Mouse (Mus musculus) intestine, embryonic 15.5 days (tissue): ENCODE results near the gene Cog8. TPM values are rescaled to one million over a fixed set of nuclear protein-coding genes. Genes with fewer than 3 reads are reported as not detected.

Experiments
- ATAC-seq: fragments of 200-750 bp; cut with Nextera tagmentation; 2 replicates; pipeline ENCODE4 v1.8.0; 2017; ENCODE audit warnings: moderate TSS enrichment, moderate library complexity
- H3K27ac ChIP-seq: fragments of 300-500 bp; sonication (generic); 2 replicates; pipeline ENCODE4 v1.5.1; 2015; ENCODE audit warnings: mild to moderate bottlenecking, inconsistent platforms
- H3K27me3 ChIP-seq: fragments of 300-500 bp; sonication (generic); replicated peaks from 2 replicates; pipeline ENCODE4 v1.6.1; 2015; ENCODE audit warnings: inconsistent platforms
- H3K36me3 ChIP-seq: fragments of 300-500 bp; sonication (generic); 2 replicates; pipeline ENCODE4 v1.6.1; 2015; ENCODE audit warnings: inconsistent platforms
- H3K4me1 ChIP-seq: fragments of 300-500 bp; sonication (generic); replicated peaks from 2 replicates; pipeline ENCODE4 v1.6.1; 2015; ENCODE audit warnings: inconsistent platforms
- H3K4me2 ChIP-seq: fragments of 300-500 bp; sonication (generic); replicated peaks from 2 replicates; pipeline ENCODE4 v1.6.1; 2015; ENCODE audit warnings: mild to moderate bottlenecking, inconsistent platforms
- H3K4me3 ChIP-seq: fragments of 300-500 bp; sonication (generic); replicated peaks from 2 replicates; pipeline ENCODE4 v1.5.1; 2015; ENCODE audit warnings: inconsistent platforms
- H3K9ac ChIP-seq: fragments of 300-500 bp; sonication (generic); 2 replicates; pipeline ENCODE4 v1.6.1; 2015; ENCODE audit warnings: inconsistent platforms
- H3K9me3 ChIP-seq: fragments of 300-500 bp; sonication (generic); 2 replicates; pipeline ENCODE4 v1.6.1; 2016; ENCODE audit warnings: inconsistent platforms
- WGBS: fragments of 180-500 bp; shearing (Covaris S2); methylation state at CpG from one replicate; pipeline ENCODE4 v1.1.7; 2015; 5-methylcytosine and 5-hydroxymethylcytosine counted together
- polyA plus RNA-seq: library from polyadenylated mRNA; unstranded; fragments of >200 nt; fragmentation: Nextera tagmentation; extraction: Ambion mirVana; gene quantifications from 2 replicates; pipeline ENCODE4 v1.2.1, GENCODE M21; 2015

Gene Cog8
- polyA plus RNA-seq: 39.3 and 40.4 TPM in 2 replicates

DNA sequence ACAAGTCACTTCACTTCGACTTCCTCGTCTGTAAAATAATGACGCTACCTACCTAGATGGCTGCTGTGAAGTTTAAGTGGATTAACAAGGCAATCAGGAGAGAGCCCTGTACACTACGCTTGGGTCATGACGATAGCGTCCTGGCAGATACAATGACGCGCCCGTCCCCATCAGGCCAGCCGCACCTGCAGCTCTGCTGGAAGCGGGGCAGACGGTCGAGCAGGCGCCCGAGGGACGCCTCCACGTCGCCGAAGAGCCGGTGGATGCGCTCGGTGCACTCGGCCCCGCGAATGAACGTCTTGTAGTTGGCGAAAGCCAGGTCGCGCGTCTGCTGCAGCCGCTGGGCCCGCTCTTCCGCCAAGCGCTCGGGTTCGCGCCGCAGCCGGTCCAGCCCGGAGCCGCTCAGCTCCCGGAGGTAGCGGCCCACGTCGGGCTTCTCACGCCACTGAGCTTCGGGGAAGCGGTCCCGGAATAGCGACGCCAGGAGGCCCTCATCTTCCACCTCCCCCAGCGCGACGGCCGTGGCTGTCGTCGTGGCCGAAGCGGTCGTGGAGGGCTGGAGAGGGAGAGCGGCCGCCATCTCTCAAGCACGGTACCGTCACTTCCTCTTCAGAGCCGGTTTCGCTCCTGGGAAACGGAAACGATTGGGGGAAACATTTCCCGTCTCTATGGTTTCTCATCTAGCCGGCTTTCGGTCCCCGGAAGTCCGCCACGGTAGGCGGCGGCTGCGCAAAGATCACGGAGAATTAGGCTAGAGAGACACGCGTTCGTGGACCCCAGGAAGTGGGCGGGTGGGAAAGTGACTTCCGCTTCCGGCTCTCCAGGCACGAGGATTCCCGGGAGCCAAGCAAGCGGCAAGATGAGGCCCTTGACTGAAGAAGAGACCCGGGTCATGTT, at the start of gene Cog8, which contains the start of gene Nip7:
Gene Cog8, minus strand, starts transcription at position 614 of the 897 bp plus-strand sequence.
Gene Nip7, plus strand, starts transcription at position 802 of the 897 bp plus-strand sequence.
- Histone ChIP-seq H3K4me2 (peak within 1 kb of the TSS; percentile 82), H3K36me3 (peaks cover 36% of the 10 kb centered on the region), H3K9ac (peak within 1 kb of the TSS; percentile 91), H3K27ac (peak within 1 kb of the TSS; percentile 66), H3K27me3 (no peaks in the 10 kb centered on the region), H3K4me1 (peaks cover 10% of the 10 kb centered on the region; the same call in 1 of the 2 replicates), H3K9me3 (no peaks in the 10 kb centered on the region), H3K4me3 (peak within 1 kb of the TSS; percentile 82)
- ATAC-seq: peak; percentile 97
- WGBS: under 1% methylated on average over 84 of the region's 88 CpGs

DNA sequence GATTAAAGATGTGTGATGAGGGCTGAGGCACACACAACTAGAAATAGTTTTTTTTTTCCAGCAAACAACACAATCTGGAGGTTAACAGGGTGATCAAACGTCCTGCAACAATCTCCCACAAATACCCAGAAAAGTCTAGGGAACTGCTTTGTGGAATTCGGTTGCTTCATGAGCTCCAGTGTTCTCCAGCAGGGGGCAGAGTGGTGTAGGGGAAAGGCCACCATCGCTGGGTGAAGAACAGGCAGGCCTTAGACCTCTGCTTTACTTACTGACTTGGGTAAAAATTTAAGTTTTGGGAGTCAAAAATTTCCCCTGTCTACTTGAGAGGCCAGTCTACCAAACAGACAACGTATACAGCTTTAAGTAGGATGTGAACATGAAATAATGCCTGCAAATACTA, 48.1 kb upstream of the Cog8 start:
- no peak for ATAC-seq
- WGBS: 8% methylated on average over 4 of the region's 4 CpGs

DNA sequence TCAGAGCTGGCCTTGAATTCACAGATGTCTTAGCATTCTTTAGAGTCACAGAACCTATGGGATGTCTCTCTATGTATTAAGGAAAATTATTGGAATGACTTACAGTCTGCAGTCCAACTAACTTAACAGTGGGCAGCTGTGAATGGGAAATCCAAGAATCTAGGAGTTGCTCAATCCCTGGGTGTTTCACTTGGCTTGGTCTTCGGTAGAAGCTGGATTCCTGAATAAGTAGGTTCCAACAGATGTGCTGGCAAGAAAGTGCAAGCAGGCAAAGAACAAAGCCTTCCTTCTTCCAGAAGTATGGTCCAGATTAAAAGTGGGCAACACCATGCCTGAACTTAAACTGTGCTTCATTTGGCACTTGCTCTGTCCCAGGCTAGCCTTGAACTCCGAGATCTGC, 44.1 kb upstream of the Cog8 start:
- WGBS: 81% methylated on average over 2 of the region's 2 CpGs
- ATAC-seq: no peak
- Histone ChIP-seq H3K27me3 (no peaks in the 10 kb centered on the region), H3K4me1 (0 out of 2 replicates have a peak, but pooled peaks cover 2% of the 10 kb centered on the region), H3K9ac (no peak overlapping the region), H3K36me3 (no peaks in the 10 kb centered on the region), H3K27ac (no peak overlapping the region), H3K4me2 (no peak overlapping the region), H3K9me3 (no peaks in the 10 kb centered on the region), H3K4me3 (no peak overlapping the region)

More for the DNA sequence above, 48.1 kb upstream of the Cog8 start:
- no peak overlapping the region for H3K27ac ChIP-seq
- no peaks in the 10 kb centered on the region for H3K36me3 ChIP-seq
- H3K4me3 ChIP-seq: no peak overlapping the region
- H3K9me3 ChIP-seq: no peaks in the 10 kb centered on the region
- no peaks in the 10 kb centered on the region for H3K27me3 ChIP-seq
- H3K9ac ChIP-seq: no peak overlapping the region
- H3K4me1 ChIP-seq: peaks cover 4% of the 10 kb centered on the region; the same call in 1 of the 2 replicates
- no peak overlapping the region for H3K4me2 ChIP-seq

DNA sequence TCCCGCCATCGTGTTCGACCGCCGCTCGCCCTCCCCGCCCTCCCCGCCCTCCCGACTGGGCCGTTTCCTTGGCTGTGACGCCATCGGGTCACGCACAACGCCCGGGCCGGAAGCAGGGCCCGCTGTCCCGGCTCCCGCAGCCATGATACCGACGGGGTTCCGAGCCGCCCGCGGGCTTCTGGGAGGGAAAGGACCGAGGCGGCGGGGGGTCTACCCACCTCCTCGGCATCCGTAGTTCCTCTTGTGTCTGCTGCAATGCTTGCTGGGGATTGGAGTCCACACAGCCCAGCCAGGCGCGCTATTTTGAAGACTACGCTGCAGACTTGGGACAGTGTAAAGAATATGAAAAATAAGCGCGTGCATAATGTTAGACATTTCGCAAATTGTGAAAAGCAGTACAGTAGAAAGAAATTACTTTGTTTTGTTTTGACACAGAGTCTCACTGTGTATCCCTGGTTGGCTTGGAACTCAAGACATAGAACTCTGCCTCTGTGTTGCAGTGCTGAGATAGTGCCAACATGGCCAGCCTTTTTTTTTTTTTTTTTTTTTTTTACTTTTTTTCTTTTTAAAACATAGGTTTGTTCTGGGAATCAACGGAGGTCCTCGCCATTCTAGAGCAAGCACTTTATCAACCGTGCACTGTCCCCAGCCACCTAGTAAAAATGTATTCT, 40.0 kb upstream of the Cog8 start, which contains the start of gene Terf2:
Gene Terf2, minus strand, starts transcription at position 182 of the 671 bp plus-strand sequence.
- Histone ChIP-seq H3K27me3 (no peaks in the 10 kb centered on the region), H3K4me1 (peaks cover 11% of the 10 kb centered on the region; the same call in 1 of the 2 replicates), H3K9ac (peak within 1 kb of the TSS; percentile 86), H3K36me3 (no peaks in the 10 kb centered on the region), H3K9me3 (no peaks in the 10 kb centered on the region), H3K4me2 (peak within 1 kb of the TSS; percentile 63), H3K4me3 (peak within 1 kb of the TSS; percentile 59), H3K27ac (peak within 1 kb of the TSS; percentile 93)
- ATAC-seq: peak; percentile 97
- 3% methylated on average over 31 of the region's 39 CpGs for WGBS

DNA sequence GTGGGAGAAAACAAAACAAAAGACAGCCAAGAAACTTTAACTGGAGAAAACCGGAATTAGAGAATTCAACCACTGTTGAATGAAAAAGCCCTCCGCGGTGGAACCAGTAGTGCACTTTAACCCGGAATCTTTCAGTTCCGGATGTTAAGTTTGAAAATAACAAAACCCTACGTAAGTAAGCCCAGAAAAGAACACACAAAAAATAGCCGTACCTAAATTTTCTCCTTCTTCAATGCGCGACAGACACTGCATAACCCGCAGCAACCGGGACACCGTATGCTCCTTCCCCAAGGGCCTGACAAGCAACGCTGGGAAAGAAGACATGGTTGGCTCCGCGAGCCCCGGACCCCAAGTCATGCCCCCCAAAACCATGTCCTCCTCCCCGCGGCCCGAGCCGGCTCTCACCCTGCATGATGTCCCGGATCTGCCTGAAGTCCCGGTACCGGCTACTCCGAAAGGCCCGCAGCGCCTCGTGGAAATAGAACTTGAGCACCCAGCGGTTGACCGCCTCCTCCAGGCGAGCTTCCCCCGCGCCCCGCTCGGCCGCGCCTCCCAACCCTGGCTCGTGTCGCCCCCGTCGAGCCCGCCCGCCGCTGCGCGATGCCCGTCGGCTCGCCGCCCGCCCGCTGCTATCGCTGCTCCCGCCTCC, 39.4 kb upstream of the Cog8 start:
- Histone ChIP-seq H3K27me3 (no peaks in the 10 kb centered on the region), H3K4me1 (peaks cover 11% of the 10 kb centered on the region; the same call in 1 of the 2 replicates), H3K4me2 (peak overlapping the region; percentile 63), H3K36me3 (0 out of 2 replicates have a peak, but pooled peaks cover 3% of the 10 kb centered on the region), H3K9ac (peak overlapping the region; percentile 86), H3K27ac (peak overlapping the region; percentile 93), H3K4me3 (peak overlapping the region; percentile 59), H3K9me3 (no peaks in the 10 kb centered on the region)
- peak; percentile 7 for ATAC-seq
- WGBS: under 1% methylated on average over 40 of the region's 53 CpGs

DNA sequence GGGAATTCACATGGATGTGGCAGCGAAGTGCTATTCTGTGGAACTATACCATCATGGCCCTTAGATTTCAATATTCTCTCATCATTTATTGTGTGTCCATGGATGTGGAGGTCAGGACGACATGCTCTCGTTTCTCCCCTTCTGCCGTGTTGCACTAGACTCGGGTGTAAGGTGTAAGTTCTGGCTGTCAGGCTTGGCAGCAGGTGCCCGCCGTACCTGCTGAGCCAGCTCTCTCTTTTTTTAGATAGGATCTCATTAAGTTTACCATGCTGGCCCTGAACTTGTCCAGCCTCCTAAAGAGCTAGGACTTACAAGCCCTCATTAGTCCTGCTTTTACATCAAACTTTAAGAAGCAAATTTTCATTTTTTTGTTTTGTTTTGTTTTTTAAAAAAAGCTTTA, 34.0 kb upstream of the Cog8 start:
- H3K4me1 ChIP-seq: peaks cover 9% of the 10 kb centered on the region; the same call in 1 of the 2 replicates
- peaks cover 20% of the 10 kb centered on the region for H3K36me3 ChIP-seq
- H3K27ac ChIP-seq: no peak overlapping the region
- H3K4me2 ChIP-seq: no peak overlapping the region
- H3K9ac ChIP-seq: no peak overlapping the region
- no peaks in the 10 kb centered on the region for H3K9me3 ChIP-seq
- 93% methylated on average over 7 of the region's 7 CpGs for WGBS
- no peaks in the 10 kb centered on the region for H3K27me3 ChIP-seq
- no peak overlapping the region for H3K4me3 ChIP-seq
- no peak for ATAC-seq

DNA sequence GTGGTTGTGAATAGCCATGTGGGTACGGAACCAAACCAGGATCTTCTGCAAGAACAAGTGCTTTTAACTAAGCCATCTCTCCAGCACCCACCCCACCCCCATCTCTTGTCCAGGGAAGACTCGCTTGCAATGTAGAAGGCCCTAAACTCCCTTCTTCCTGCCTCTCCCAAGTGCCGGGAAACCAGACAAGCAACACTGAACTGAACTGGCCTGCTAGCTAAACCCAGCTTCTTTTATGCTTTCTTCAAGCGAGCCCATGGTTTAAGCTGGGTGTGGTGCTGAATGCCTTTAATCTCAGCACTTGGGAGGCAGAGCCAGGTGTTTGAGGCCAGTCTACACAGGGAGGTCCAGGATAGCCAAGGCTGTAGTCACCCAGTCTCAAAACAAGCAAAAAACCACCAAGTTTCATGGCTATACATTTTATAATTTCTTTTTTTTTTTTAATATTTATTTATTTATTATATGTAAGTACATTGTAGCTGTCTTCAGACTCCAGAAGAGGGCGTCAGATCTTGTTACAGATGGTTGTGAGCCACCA, 32.1 kb upstream of the Cog8 start:
- WGBS: 94% methylated on average over 5 of the region's 5 CpGs
- no peaks in the 10 kb centered on the region for H3K9me3 ChIP-seq
- no peak overlapping the region for H3K4me2 ChIP-seq
- no peaks in the 10 kb centered on the region for H3K27me3 ChIP-seq
- H3K4me1 ChIP-seq: no peaks in the 10 kb centered on the region
- no peak overlapping the region for H3K27ac ChIP-seq
- no peak overlapping the region for H3K4me3 ChIP-seq
- ATAC-seq: no peak
- H3K9ac ChIP-seq: no peak overlapping the region
- peaks cover 25% of the 10 kb centered on the region for H3K36me3 ChIP-seq

DNA sequence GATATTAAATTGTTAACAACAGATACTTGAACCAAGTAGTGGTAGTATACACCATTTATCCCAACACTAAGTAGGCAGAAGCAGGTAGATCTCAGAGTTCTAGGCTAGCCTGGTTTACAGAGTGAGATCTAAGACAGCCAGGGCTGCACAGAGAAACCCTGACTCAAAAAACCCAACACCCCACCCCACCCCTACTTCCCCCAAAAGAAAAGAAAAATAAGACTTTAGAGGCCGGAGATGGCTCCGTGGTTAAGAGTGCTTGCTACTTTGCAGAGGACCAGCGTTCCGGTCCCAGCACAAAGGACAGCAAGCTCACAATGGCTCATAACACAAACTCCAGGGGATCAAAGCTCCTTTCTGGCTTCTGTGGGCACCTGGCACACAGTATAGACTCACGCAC, 29.5 kb upstream of the Cog8 start:
- Histone ChIP-seq H3K4me1 (no peaks in the 10 kb centered on the region), H3K4me2 (no peak overlapping the region), H3K36me3 (peaks cover 34% of the 10 kb centered on the region), H3K27me3 (no peaks in the 10 kb centered on the region), H3K9ac (no peak overlapping the region), H3K27ac (no peak overlapping the region), H3K9me3 (no peaks in the 10 kb centered on the region), H3K4me3 (no peak overlapping the region)
- ATAC-seq: no peak
- 98% methylated on average over 5 of the region's 5 CpGs for WGBS

DNA sequence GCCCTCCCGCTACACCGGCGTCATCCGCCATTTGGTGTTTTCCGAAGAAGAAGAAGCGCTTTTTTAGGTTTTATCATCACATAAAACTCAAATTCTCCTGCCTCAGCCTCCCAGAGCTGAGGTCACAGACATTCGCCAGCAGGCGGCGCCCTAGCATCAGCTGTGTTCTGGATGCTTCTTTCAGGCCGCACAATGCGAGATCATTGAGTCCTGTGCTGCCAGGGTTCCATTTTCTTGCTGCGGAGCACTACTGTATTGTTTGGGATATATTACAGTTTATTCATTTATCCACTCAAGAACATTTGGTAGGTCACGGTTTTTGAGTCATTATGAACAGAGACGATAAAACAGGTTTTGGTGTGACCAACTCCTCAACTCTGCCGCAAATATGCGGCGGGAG, 28.9 kb upstream of the Cog8 start:
- no peak overlapping the region for H3K4me3 ChIP-seq
- H3K27me3 ChIP-seq: no peaks in the 10 kb centered on the region
- 95% methylated on average over 17 of the region's 17 CpGs for WGBS
- no peak overlapping the region for H3K27ac ChIP-seq
- H3K9me3 ChIP-seq: no peaks in the 10 kb centered on the region
- ATAC-seq: no peak
- H3K9ac ChIP-seq: no peak overlapping the region
- H3K36me3 ChIP-seq: peaks cover 37% of the 10 kb centered on the region
- no peaks in the 10 kb centered on the region for H3K4me1 ChIP-seq
- H3K4me2 ChIP-seq: no peak overlapping the region

DNA sequence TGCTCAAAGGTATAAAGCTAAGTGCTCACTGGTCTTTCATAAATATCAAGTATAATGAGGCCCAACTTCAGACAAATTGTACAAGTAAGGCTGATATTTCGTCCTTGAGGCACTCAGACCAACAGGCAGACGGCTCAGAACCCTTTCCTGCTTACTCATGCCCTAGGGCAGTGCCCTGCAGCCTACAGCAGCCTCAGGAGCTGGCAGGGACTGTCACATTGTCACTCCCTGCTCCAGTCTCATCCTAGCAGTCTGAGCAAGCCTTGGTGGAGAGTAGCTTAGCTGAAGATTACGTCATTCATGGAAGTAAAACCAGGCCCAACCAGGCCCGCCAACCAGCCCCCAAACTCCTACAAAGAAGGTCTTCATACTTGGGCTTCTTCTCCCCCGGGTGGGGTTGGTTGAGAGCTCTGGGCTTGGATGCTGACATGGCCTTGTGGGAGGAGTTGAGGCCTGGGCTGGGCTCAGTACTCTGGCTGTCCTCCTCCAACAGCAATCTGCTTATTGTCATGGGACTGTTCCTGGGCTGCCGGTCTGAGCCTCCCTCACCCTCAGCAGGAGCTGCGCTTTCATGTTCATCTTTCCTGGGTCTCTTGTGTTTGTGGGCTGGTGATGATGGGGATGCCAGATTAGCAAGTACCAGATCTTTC, 19.9 kb upstream of the Cog8 start:
- 0 out of 2 replicates have a peak, but pooled peaks have one; percentile 23 for ATAC-seq
- Histone ChIP-seq H3K36me3 (peaks cover 52% of the 10 kb centered on the region), H3K27ac (no peak overlapping the region), H3K4me3 (no peak overlapping the region), H3K9ac (no peak overlapping the region), H3K4me2 (no peak overlapping the region), H3K4me1 (no peaks in the 10 kb centered on the region), H3K27me3 (no peaks in the 10 kb centered on the region), H3K9me3 (no peaks in the 10 kb centered on the region)
- 79% methylated on average over 7 of the region's 7 CpGs for WGBS

DNA sequence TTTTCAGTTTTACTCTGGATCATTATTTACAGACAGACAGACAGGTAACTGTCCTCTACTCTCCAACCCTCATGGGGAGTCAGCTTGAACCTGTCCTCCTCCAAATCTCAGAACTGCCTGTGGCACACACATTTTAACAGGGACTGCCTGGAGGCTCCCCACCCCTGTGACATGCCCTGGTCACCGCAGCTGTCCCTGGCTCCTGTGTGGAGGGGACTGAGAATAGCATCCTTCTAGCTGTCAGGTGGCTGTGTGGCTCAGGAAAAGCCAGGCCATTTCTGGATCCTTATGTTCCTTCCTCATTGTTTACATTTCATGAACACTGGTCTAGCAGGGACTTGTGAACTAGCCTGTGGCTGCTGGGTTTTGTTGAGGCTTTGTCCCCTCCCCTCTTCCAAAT, 17.6 kb upstream of the Cog8 start:
- H3K4me1 ChIP-seq: no peaks in the 10 kb centered on the region
- 89% methylated on average over 1 of the region's 1 CpGs for WGBS
- no peaks in the 10 kb centered on the region for H3K27me3 ChIP-seq
- H3K9me3 ChIP-seq: no peaks in the 10 kb centered on the region
- no peak overlapping the region for H3K4me3 ChIP-seq
- no peak overlapping the region for H3K27ac ChIP-seq
- peaks cover 43% of the 10 kb centered on the region for H3K36me3 ChIP-seq
- H3K4me2 ChIP-seq: no peak overlapping the region
- no peak overlapping the region for H3K9ac ChIP-seq
- no peak for ATAC-seq
